Mouse (Mus musculus): ENCODE measurements around the gene Pcdh8. TPM values are rescaled to one million over a fixed set of nuclear protein-coding genes. Genes with fewer than 3 reads are reported as not detected.

Gene Pcdh8
- total RNA-seq (2021): under 1 TPM; 0.08 to 0.10 TPM
- long read RNA-seq, experiment 1: 0 reads
- long read RNA-seq, experiment 2: 0 reads

DNA sequence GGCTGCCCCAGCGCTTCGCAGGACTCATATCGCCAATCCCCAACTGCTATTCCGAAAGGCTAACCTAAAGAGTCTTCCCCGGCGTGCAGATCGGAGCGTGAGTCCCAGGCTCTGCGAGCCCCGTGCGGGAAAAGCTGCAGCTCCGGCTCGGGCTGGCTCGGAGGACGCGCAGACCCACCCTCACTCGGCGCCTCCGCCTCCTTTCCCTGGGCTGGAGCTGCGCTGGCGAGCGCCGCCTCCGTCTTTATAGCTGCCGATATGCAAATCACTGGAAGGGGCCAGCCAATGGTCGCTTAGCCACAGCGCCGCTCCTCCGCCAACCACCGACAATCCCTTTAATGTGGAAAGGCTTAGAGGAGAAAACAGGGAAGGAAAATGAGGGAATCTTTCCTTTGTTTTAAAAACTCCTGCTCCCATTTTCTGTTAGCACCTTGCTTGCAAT lies at the start of gene Pcdh8:
Gene Pcdh8 (minus strand): TSS at position 219 of the 442 bp plus-strand sequence.
- peak; percentile 38 to 70 for DNase-seq (ENCODE audit: low spot score in 2 of 2)

DNA sequence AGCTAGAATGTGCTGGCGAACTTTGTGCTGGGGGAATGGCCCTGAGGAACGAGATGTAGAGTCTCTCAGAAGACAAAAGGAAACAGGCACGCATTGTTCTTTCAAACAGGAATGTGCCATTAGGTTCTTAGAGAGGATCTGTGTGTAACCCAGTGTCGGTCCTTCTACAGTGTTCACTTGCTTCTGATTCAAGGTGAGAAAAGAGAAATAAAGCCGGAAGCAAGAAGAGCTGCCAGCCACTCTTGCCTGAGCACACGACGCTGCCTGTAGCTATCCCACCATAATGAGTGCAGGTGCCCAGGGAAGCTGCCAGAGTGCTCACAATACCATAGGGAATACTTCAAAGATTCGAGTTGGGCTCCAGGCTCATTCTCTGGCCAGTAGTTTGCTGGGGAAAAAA lies 43.6 kb upstream of the Pcdh8 start:
- no peak for DNase-seq (ENCODE audit: low spot score in 2 of 2)

DNA sequence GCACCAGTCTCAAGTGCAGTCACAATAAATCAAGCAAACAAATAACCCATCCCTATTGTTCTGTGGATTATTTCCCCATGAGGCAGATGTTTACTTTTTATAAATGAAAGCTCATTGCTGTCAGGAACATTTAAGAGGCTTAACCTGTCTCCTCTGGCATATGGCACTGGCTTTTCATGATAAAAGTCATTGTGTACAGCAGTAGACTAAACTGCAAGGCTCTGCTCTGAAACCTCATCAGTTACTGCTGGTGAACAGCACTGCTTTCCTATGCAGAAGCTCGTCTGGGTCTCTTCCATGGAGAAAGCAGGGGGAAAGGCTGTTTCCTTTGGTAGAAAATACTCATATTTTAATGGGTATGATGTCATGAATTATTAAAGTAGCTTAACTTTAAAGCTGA lies 43.0 kb upstream of the Pcdh8 start:
- DNase-seq (ENCODE audit: low spot score in 2 of 2): no peak

DNA sequence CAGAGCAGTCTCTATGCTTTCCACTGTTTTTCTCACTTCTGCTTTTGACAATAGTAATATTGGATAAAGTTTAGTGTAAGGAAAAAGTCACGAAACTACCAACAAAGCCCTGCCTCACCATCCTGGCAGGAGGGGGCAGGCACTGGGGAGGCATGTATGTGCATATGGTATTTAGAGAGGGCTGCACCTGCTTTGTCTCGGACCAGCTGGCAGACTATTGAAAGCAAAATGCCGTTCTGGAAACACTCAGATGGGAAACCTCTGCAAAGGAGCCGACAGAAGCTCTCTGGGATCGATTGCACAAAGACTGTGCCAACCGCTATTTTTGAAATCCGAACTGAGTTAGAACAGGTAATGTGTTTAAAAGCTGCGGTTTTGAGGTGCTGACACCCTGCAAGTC lies 22.1 kb upstream of the Pcdh8 start:
- DNase-seq (ENCODE audit: low spot score in 2 of 2): no peak

DNA sequence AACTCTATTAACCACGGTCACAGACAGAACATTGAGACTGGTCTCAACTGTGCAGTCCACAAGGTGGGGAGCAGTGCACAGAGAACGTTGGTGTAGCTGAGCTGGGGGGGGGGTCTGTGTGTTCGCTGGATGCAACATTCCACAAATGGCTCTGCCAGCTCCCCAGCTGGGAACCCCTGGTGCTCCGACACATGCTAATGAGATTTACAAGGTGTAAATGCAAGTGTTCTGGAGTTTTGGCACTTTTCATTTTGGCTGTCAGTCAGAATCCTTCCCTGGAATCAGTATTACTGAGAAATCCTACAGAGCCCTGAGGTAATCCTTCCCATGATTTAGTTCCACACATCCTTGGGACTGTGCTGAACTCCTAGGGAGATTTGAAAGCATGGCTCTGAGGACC lies 18.4 kb upstream of the Pcdh8 start:
- DNase-seq (ENCODE audit: low spot score in 2 of 2): no peak

DNA sequence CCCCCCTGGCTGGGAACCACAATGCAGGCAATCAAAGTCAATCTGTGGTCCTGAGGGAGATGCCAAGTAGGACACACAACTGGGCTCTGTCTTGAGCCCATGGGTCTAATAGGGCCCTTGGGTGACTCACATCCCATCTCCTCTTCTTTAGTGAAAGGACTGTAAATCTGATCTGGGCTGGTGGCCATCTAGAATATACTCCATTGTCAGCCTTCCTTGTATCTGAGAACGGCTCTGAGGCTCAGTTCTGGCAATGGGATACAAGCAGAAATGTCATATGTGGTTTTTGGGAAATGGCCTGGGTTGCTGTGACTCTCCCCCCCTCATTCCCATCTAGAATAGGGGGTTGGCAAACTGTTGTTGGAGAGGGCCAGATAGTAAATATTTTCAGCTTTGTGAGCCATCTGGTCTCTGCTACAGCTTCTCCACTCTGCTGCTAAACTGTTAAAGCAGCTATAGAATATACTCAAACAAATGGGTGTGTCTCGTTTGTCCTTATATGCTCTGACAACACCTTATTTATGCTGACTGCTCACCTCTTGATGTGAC lies 17.6 kb upstream of the Pcdh8 start:
- DNase-seq (ENCODE audit: low spot score in 2 of 2): no peak

DNA sequence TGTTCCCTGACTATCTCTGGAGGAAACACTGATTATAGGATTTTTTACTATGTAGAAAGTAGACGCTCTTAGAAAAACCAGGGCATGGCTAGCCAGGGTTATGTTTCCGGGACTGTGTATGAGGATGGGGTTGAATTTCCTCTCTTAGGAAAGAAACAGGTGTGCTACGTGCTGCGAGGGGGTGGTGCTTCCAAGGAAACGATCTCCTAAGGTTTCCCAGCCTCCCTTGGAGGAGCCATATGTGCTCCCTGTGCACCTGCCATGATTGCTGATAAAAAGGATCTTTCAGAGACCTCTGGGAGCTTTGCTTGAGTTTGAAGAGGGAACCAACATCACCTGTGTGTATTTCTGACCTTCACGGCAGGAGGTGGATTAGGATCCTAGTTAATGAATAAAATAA lies 16.8 kb upstream of the Pcdh8 start:
- DNase-seq (ENCODE audit: low spot score in 2 of 2): no peak

DNA sequence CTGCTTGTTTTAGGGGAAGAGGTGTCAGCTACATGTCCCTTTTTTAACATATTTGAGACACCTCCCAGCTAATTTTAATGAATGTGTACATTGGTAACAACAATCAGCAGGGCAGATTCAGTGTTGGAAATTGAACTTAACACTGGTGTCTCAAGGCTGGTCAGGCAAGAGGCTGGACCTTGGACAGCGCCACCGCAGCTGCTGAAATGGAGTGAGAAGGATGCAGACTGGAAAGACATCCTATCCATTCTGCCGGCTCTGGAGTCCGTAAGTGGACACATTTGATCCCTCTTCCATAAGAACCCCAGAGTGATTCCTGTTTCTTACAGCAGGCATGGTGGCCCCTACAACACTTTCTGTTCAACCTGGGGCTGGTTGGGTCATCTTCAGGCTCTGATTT lies 14.3 kb upstream of the Pcdh8 start:
- DNase-seq (ENCODE audit: low spot score in 2 of 2): peak in 1 of 2 experiments; percentile 14

DNA sequence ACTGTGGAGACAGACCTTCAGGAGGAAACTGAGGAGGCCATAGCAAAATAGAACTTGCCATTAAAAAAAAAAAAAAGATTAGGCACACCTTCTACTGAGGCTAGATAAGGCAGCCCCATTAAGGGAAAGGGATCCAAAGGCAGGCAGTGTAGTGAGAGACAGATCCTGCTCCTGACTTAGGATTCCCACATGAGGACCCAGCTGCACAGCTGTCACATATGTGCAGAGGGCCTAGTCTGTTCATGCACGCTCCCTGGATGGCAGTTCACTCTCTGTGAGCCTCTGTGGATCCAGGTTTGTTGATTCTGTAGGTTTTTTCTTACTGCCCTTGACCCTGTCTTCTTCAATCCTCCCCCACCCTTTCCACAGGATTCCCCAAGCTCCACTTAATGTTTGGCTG lies 9.8 kb upstream of the Pcdh8 start:
- no peak for DNase-seq (ENCODE audit: low spot score in 2 of 2)

DNA sequence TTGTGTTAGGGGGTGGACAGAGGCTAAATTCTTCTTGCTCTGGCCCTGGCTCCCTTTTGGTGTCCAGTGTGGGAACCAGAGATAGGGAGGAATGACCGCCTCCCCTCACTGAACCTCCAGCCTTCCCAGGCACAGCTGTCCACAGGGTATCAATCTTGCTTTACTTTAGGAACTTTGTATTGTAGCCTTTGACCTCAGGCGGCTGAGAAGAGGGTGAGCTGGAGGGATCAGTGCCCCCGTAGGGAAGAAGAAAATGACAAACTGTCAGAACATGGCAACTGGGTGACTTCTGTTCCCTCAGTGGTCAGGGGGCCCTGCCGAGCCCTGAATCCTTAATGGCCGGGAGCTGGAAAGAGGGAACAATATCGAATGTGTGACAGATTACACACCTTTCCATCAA lies 9.2 kb upstream of the Pcdh8 start:
- no peak for DNase-seq (ENCODE audit: low spot score in 2 of 2)

DNA sequence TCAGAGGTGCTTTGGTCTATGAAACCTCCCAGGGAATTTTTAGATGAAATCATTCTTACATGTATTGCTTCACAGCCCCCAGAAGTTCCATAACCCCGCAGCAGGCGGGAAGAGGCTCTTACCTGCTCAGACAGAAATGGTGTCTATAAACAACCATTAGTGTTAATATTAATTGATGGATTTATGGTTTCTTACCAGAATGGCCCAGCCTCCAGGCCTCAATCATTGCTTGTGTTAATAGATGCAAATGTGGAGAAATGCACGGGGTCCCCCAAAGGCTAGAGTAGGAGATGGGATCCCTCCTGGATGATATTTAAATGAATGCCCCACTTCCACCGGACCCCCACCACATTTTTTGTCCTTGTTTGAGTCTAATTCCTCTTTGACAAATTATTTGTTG lies 8.7 kb upstream of the Pcdh8 start:
- no peak for DNase-seq (ENCODE audit: low spot score in 2 of 2)

DNA sequence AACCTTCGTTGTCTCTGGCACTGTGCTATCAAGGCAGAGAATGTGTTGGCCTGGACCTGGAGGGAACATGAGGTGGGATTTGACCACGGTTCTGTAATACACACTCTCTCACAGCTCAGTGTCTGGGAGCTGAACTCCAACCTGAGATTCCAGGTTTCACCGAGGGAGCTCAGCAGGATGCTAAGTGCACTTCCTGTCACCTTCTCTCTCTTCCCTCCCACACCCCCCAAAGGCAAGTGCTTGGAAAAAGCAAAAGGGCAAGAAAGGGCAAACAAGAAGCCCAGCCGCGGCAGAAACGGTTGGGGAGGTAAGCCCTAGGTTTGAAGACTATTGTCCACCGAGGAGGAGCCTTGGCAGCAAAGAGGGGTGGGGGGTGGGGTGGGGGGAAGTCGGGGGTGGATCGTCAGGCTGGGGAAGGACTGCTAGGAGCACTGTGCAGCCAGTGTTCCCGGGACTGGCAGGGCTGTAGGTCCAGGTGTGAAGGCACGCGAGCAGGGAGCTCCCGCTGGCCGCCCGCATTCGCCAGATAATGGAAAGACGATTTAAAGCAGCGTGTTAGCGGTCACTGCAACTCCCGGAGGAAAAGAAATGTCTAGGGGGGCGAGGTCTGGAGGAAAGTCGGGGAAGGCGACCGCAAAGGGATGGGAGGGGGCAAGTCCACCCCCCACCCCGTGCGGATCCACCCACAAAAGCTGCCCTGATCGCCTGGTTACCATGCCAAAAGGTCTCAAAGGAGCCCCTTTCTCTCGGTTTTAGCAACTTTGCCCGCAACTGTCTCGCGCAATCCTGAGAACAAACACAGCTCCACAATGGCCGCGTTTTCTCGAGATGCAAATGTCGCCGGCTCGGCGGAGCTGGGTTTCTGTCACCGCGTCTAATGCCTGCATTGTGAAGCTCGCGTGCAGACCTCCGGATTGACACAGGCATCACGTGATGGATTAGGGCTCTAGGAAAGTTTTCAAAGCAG lies 2.6 kb upstream of the Pcdh8 start:
- no peak for DNase-seq (ENCODE audit: low spot score in 2 of 2)

DNA sequence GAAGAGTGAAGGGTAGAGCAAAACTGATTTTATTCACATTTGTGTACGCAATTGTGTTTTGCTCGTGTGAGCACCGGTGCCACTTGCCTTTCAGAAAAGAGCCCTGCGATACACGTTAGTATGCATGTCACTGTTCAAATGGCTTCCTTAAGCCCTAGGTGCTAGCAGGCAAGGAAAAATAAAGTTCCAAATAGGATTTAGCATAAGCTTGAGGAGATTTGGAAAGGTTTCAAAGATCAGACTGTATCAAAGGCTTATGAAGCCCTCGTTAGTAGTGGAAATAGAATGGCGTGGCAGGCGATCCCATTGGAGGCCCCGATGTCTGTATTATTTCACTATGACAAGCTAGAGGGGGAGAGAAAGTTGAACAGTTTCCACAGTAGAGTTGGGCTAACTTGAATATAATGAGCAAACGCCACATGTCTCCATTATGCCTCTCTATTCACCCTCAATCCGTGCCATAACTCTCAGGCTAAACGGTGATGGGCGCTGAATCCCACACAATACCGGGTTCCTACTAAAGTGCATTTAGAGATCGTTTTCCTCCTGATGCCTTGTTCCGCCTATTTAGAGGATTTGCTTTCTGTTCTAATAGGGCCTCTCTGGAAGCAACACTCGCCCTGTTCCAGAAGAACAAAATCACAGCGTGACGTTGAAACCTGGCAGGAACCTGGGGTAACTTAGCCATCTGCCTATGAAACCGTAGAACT lies 845 bp upstream of the Pcdh8 start:
- DNase-seq (ENCODE audit: low spot score in 2 of 2): no peak

DNA sequence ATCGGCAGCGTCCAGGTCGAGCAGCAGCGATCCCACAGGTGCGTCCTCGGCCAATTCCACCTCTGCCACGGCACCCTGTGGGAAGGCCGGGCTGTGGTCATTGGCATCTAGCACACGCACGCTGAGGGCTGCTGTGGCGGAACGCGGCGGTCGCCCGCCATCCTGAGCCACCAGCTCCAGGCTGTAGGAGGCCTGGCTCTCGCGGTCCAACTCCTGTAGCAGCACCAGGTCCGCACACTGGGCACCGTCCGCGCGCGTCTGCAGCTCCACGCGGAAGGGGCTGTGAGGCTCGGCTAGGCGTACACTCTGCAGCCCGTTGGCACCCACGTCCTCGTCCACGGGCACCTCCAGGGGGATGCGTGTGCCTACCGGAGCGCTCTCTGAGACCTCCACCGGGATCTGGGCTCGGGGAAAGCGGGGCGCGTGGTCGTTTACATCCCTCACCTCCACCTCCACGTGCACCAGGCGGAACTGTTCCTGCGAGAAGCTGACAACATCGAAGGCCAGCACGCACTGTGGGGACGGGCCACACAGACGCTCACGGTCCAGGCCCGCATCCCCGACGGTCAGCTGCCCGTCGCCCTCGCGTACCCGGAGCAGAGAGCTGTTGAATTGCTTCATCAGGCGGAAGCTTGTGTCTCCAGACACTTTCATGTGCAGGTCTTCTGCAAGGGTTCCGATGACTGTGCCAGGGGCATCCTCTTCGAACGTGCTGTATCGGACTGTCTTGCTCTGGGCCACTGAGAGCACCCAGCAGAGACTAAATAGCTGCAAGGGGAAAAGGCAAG lies 612 bp downstream of the Pcdh8 start:
- DNase-seq (ENCODE audit: low spot score in 2 of 2): no peak

DNA sequence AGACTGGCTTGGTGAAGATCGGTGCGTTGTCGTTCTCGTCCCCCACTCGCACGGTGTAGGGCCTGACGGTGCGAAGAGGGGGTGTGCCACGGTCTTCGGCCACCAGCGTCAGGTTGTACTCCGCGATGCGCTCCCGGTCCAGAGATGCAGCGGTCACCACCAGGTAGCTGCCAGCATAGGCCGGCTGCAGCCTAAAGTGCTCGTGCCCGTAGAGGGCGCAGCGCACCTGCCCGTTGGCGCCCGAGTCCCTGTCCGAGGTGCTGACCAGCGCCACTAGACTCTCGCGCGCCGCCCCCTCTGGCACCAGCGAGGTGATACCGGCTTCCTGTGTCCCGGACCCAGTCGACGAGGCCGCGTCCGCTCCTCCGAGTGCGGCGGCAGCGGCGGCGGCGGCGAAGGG lies 1.5 kb downstream of the Pcdh8 start:
- peak; percentile 70 to 85 for DNase-seq (ENCODE audit: low spot score in 2 of 2)

DNA sequence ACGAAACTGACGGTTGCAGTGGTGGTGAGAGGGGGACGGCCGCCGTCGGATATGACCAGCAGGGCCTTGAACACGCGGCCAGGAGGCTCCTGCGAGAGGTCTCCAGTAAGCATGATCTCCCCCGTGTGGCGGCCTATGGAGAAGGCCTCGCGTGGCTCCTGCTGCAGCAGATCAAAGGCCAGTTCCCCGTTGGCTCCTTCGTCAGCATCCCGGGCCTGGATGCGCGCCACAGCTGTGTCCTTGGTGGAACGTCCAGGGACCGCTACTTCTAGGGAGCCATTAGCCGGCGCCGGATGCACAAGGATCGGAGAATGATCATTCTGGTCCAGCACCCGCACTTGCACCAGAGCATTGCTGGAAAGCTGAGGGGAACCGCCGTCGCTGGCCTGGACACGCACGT lies 2.1 kb downstream of the Pcdh8 start:
- DNase-seq (ENCODE audit: low spot score in 2 of 2): peak in 1 of 2 experiments; percentile 20

DNA sequence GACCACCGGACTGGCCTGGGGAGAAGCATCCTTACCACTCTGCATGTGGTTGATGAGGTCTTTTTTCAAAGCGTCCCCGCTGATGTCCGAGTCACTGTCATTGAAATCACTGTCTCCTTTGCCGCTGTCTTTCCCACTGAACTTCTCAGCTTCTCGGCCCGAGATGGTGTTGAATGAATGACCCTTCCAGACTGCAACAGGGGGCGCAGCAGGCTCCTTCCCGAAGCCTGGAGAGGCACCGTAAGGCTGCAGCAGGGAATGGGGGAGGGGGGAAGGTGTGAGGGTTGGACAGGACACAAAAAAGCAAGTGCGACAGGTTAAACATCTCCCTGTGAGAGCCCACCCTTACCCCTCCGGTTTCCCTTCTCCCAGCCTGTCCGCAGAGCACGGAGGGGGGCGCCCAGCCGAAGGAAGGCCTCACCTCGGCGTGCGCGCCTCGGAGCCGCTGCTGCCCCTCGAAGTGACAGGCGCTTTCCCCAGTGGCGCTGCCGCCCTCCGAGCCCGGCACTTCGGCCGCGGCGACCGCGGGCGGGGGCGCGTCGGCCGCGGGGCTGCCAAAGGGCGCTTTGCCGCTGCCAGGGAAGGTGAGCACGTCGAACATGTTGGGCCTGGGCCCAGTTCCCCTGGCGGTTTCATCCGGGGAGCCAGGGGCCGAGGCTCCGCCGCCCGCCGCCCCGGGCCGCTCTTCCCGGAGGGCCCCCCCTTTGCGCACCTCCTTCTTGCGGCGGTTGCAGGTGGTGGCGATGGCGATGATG lies 2.9 kb downstream of the Pcdh8 start:
- DNase-seq (ENCODE audit: low spot score in 2 of 2): no peak

DNA sequence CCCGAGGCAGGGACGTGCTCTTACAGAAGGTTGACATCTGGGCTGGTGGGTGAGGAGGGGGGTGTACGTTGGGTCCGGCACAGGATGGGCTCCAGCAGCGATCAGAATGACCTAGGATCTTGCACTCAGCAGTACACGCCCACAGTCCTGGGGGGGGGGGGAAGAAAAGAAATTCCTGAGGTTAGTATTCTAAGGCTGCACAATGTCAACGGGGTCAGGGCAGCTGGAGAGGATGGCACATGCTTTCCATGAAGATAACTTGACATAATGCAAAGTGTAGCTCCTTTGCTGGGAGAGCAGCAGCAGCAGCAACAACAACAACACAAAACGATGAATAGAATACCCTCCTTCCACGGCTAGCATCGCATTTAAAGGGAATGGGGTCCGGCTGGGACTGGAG lies 3.5 kb downstream of the Pcdh8 start:
- no peak for DNase-seq (ENCODE audit: low spot score in 2 of 2)

DNA sequence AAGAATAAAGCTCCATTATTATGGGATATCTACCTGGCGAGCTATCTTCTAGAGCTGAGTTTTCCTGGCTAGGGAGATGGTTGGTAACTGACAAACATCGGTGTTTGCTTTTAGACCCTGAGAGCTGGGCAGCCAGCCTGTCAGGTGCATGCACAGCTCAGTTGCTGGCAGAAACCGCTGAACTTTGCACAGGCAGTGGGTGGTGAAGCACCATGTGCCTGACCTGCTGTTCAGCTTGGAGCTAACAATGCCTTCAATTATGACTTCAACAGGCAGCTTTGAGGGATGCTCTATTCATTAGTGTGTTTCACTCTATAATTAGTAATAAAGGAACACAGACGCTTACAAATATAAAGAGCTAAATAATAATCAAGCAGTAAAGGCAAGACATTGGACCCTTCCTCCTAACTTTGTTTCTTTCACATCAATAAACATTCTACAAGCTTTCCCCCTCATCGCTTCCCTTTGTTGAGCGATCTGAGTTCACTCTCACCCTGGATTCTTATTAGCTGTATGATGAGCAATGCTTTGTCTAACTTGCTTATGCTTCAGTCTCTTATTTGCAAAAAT lies 5.8 kb downstream of the Pcdh8 start:
- DNase-seq (ENCODE audit: low spot score in 2 of 2): no peak

DNA sequence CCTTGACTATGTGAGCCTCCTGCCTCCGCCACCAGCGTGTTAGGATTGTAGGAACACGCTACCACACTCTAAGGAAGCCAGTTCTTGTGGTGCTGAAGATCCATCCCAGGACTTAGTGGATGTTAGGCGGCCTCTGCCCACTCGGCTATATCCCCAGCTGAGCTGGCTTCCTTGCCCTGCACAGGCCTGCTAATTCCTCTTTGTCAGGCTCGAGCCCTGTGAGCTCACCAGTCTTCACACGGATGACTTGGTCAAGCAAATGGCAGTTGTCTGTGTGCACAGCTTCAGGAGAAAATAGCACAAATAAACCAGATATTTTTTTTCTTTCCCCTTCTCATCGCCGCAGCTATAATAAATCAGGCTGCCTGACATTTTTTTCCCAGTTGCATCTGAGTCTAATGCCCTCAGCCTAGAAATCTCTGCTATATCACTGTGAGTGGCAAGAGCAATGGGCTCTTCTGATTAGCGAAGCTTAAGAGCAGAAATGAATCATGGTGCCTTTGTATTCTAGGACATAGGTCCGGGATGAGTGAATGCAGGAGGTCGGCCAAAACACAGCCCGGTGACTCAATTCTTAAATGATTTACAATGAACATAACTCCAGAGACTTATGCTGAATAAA lies 16.4 kb downstream of the Pcdh8 start:
- no peak for DNase-seq (ENCODE audit: low spot score in 2 of 2)
